Mouse (Mus musculus): ENCODE measurements around the gene Ifit3. TPM values are rescaled to one million over a fixed set of nuclear protein-coding genes. Genes with fewer than 3 reads are reported as not detected.
"Not testable (repeated sequence)": the region's sequence is repeated elsewhere in the genome, so short reads cannot be mapped to it uniquely, and the experiment has no call there.

Gene Ifit3
- polyA plus RNA-seq, 1 experiment, result 2.7 TPM

GRCm38 (mm10) chr19:34588959-34589358 is 5.6 kb downstream of the Ifit3 start:
- no peak overlapping the region for H3K4me3 ChIP-seq (ENCODE audit: low read depth, low read length)
- no peaks in the 10 kb centered on the region for H3K27me3 ChIP-seq (ENCODE audit: control insufficient read depth, insufficient read depth, low read length)
- TF ChIP-seq POLR2A (IDR thresholded peaks at IDR 0.05; ENCODE audit: low read depth, low read length), result no peak
- TF ChIP-seq CTCF (IDR thresholded peaks at IDR 0.05; ENCODE audit: extremely low read depth, insufficient read length, insufficient replicate concordance, low read depth, low read length), result no peak
- peaks cover 5% of the 10 kb centered on the region; the same call in 1 of the 2 replicates for H3K4me1 ChIP-seq (ENCODE audit: control insufficient read depth, insufficient read depth, insufficient read length, low read length)
- no peaks in the 10 kb centered on the region for H3K36me3 ChIP-seq (ENCODE audit: control insufficient read depth, insufficient read depth, low read length)
- H3K27ac ChIP-seq (ENCODE audit: insufficient read depth, low read depth, low read length), result no peak overlapping the region

- TF ChIP-seq POLR2A (IDR thresholded peaks at IDR 0.05; ENCODE audit: low read depth, low read length), result no peak
- no peak for TF ChIP-seq CTCF (IDR thresholded peaks at IDR 0.05; ENCODE audit: extremely low read depth, insufficient read length, insufficient replicate concordance, low read depth, low read length)
- 92% methylated on average over 2 of the region's 2 CpGs for WGBS
- Histone ChIP-seq H3K4me1 (ENCODE audit: control insufficient read depth, insufficient read depth, insufficient read length, low read length) (peaks cover 6% of the 10 kb centered on the region; the same call in 1 of the 2 replicates), H3K27ac (ENCODE audit: insufficient read depth, low read depth, low read length) (no peak overlapping the region), H3K27me3 (ENCODE audit: control insufficient read depth, insufficient read depth, low read length) (no peaks in the 10 kb centered on the region), H3K36me3 (ENCODE audit: control insufficient read depth, insufficient read depth, low read length) (0 out of 2 replicates have a peak, but pooled peaks cover 3% of the 10 kb centered on the region), H3K4me3 (ENCODE audit: low read depth, low read length) (no peak overlapping the region)
Observed at GRCm38 (mm10) chr19:34593456-34593855, 10.1 kb downstream of the Ifit3 start.

GRCm38 (mm10) chr19:34594523-34594922 is 11.2 kb downstream of the Ifit3 start:
- H3K36me3 ChIP-seq (ENCODE audit: control insufficient read depth, insufficient read depth, low read length); H3K27ac ChIP-seq (ENCODE audit: insufficient read depth, low read depth, low read length); H3K27me3 ChIP-seq (ENCODE audit: control insufficient read depth, insufficient read depth, low read length); H3K4me3 ChIP-seq (ENCODE audit: low read depth, low read length); H3K4me1 ChIP-seq (ENCODE audit: control insufficient read depth, insufficient read depth, insufficient read length, low read length): not testable (repeated sequence)
- 88% methylated on average over 3 of the region's 3 CpGs for WGBS

- H3K4me3 ChIP-seq (ENCODE audit: low read depth, low read length), result no peak overlapping the region
Observed at GRCm38 (mm10) chr19:34596811-34597210, 13.5 kb downstream of the Ifit3 start.

GRCm38 (mm10) chr19:34598341-34598740 is 15.0 kb downstream of the Ifit3 start:
- Histone ChIP-seq H3K27me3 (ENCODE audit: control insufficient read depth, insufficient read depth, low read length) (no peaks in the 10 kb centered on the region), H3K36me3 (ENCODE audit: control insufficient read depth, insufficient read depth, low read length) (0 out of 2 replicates have a peak, but pooled peaks cover 3% of the 10 kb centered on the region), H3K27ac (ENCODE audit: insufficient read depth, low read depth, low read length) (no peak overlapping the region), H3K4me1 (ENCODE audit: control insufficient read depth, insufficient read depth, insufficient read length, low read length) (peaks cover 16% of the 10 kb centered on the region; the same call in 1 of the 2 replicates), H3K4me3 (ENCODE audit: low read depth, low read length) (peak overlapping the region; percentile 16; the same call in 1 of the 2 replicates)
- TF ChIP-seq CTCF (IDR thresholded peaks at IDR 0.05; ENCODE audit: extremely low read depth, insufficient read length, insufficient replicate concordance, low read depth, low read length) (no peak), POLR2A (IDR thresholded peaks at IDR 0.05; ENCODE audit: low read depth, low read length) (no peak)
- WGBS, result 51% methylated on average over 2 of the region's 2 CpGs

More at GRCm38 (mm10) chr19:34596811-34597210, 13.5 kb downstream of the Ifit3 start:
- Histone ChIP-seq H3K4me1 (ENCODE audit: control insufficient read depth, insufficient read depth, insufficient read length, low read length) (peaks cover 7% of the 10 kb centered on the region; the same call in 1 of the 2 replicates), H3K36me3 (ENCODE audit: control insufficient read depth, insufficient read depth, low read length) (0 out of 2 replicates have a peak, but pooled peaks cover 3% of the 10 kb centered on the region), H3K27me3 (ENCODE audit: control insufficient read depth, insufficient read depth, low read length) (no peaks in the 10 kb centered on the region), H3K27ac (ENCODE audit: insufficient read depth, low read depth, low read length) (no peak overlapping the region)
- TF ChIP-seq CTCF (IDR thresholded peaks at IDR 0.05; ENCODE audit: extremely low read depth, insufficient read length, insufficient replicate concordance, low read depth, low read length) (no peak), POLR2A (IDR thresholded peaks at IDR 0.05; ENCODE audit: low read depth, low read length) (no peak)

GRCm38 (mm10) chr19:34599250-34599649 is 15.9 kb downstream of the Ifit3 start:
- H3K27me3 ChIP-seq (ENCODE audit: control insufficient read depth, insufficient read depth, low read length); H3K27ac ChIP-seq (ENCODE audit: insufficient read depth, low read depth, low read length); H3K4me3 ChIP-seq (ENCODE audit: low read depth, low read length); H3K36me3 ChIP-seq (ENCODE audit: control insufficient read depth, insufficient read depth, low read length): not testable (repeated sequence)
- H3K4me1 ChIP-seq (ENCODE audit: control insufficient read depth, insufficient read depth, insufficient read length, low read length), result peaks cover 16% of the 10 kb centered on the region; the same call in 1 of the 2 replicates

GRCm38 (mm10) chr19:34601888-34602287 is 18.6 kb downstream of the Ifit3 start, which contains the start of gene Ifit1bl1:
Gene Ifit1bl1 (minus strand): TSS chr19:34601956.
- not testable (repeated sequence) for H3K36me3 ChIP-seq (ENCODE audit: control insufficient read depth, insufficient read depth, low read length); H3K27me3 ChIP-seq (ENCODE audit: control insufficient read depth, insufficient read depth, low read length); H3K4me3 ChIP-seq (ENCODE audit: low read depth, low read length)
- WGBS, result 19% methylated on average over 1 of the region's 1 CpGs
- Histone ChIP-seq H3K27ac (ENCODE audit: insufficient read depth, low read depth, low read length) (peak within 1 kb of the TSS; percentile 94), H3K4me1 (ENCODE audit: control insufficient read depth, insufficient read depth, insufficient read length, low read length) (peaks cover 20% of the 10 kb centered on the region; the same call in 1 of the 2 replicates)

GRCm38 (mm10) chr19:34605472-34605871 is 22.1 kb downstream of the Ifit3 start:
- no peak for TF ChIP-seq POLR2A (IDR thresholded peaks at IDR 0.05; ENCODE audit: low read depth, low read length)
- TF ChIP-seq CTCF (IDR thresholded peaks at IDR 0.05; ENCODE audit: extremely low read depth, insufficient read length, insufficient replicate concordance, low read depth, low read length), result no peak
- WGBS, result 86% methylated on average over 3 of the region's 3 CpGs
- H3K27ac ChIP-seq (ENCODE audit: insufficient read depth, low read depth, low read length), result no peak overlapping the region
- H3K4me3 ChIP-seq (ENCODE audit: low read depth, low read length), result no peak overlapping the region
- no peaks in the 10 kb centered on the region for H3K36me3 ChIP-seq (ENCODE audit: control insufficient read depth, insufficient read depth, low read length)
- peaks cover 15% of the 10 kb centered on the region; the same call in 1 of the 2 replicates for H3K4me1 ChIP-seq (ENCODE audit: control insufficient read depth, insufficient read depth, insufficient read length, low read length)
- no peaks in the 10 kb centered on the region for H3K27me3 ChIP-seq (ENCODE audit: control insufficient read depth, insufficient read depth, low read length)

- not testable (repeated sequence) for H3K4me3 ChIP-seq (ENCODE audit: low read depth, low read length); H3K4me1 ChIP-seq (ENCODE audit: control insufficient read depth, insufficient read depth, insufficient read length, low read length); H3K27me3 ChIP-seq (ENCODE audit: control insufficient read depth, insufficient read depth, low read length); H3K36me3 ChIP-seq (ENCODE audit: control insufficient read depth, insufficient read depth, low read length)
- WGBS, result 11% methylated on average over 4 of the region's 4 CpGs
- peak within 1 kb of the TSS; percentile 94 for H3K27ac ChIP-seq (ENCODE audit: insufficient read depth, low read depth, low read length)
Observed at GRCm38 (mm10) chr19:34607237-34608051, 24.1 kb downstream of the Ifit3 start, which contains the start of gene Ifit3b. Gene Ifit3b (plus strand): TSS chr19:34607970.

- not testable (repeated sequence) for H3K4me1 ChIP-seq (ENCODE audit: control insufficient read depth, insufficient read depth, insufficient read length, low read length); H3K27ac ChIP-seq (ENCODE audit: insufficient read depth, low read depth, low read length); H3K4me3 ChIP-seq (ENCODE audit: low read depth, low read length); H3K36me3 ChIP-seq (ENCODE audit: control insufficient read depth, insufficient read depth, low read length); H3K27me3 ChIP-seq (ENCODE audit: control insufficient read depth, insufficient read depth, low read length)
- 78% methylated on average over 3 of the region's 3 CpGs for WGBS
Observed at GRCm38 (mm10) chr19:34610118-34610517, 26.8 kb downstream of the Ifit3 start.

All from small intestine, adult 2 months (tissue).